Mouse (Mus musculus): ENCODE measurements at regions not wholly inside any gene's neighbourhood (a gene's known extent, or its start where the extent isn't known, plus 50 kb on each side); places are given as distances from the start of the nearest gene placed in this dataset.

DNA sequence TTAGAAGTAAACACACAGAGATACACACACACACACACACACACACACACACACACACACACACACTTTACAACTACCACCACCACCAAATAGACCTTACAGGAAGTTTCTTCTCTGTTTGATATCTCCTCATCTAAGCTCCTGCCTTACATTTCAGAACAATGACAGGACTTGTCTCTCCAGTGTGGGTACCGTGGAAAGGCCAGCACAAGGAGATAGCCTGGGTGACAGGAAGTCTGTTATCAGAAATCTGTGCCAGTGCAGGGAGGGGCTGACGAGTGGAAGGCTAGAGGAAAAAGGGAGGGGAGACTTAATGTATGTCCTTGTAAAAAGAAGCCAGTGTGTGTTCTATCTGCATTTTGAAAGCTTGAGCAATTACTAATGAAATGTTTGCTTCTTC lies 318.5 kb upstream of the Dcn start:
- TF ChIP-seq CTCF (IDR thresholded peaks at IDR 0.05; ENCODE audit: low read depth) = no peak
- TF ChIP-seq EP300 (IDR thresholded peaks at IDR 0.05; ENCODE audit: low read depth) = no peak

Measured in liver, embryonic 14.5 days (tissue).